Mouse (Mus musculus) lung, postnatal 36 days (tissue): ENCODE results near the gene Rin3.
A peak's percentile ranks its signal among the peaks of the same experiment; 100 is the strongest.

ENCODE experiments used
- DNase-seq: peaks from one replicate; pipeline ENCODE4 v3.0.0; 2022; ENCODE audit warnings: mixed read lengths

Rin3 gene

DNA sequence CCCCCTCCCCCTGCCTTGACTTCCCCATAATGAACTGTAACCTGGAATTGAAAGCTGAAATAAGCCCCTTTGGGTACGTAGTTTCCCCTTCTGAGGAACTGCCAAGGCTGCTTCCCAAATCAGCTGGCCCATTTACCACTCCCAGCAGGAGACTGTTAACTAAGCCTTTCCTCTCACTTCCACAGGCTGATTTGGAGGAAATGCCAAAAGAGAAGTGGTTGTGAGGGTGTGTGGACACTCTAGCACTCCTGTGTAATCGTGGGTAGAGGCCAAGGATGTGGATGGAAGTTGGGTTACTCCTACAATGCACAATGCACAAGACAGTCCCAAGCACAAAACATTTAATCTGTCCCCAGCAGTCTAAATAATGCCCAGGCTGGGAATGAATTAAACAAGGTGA lies 722 bp upstream of the Rin3 start:
- peak; percentile 74 for DNase-seq

DNA sequence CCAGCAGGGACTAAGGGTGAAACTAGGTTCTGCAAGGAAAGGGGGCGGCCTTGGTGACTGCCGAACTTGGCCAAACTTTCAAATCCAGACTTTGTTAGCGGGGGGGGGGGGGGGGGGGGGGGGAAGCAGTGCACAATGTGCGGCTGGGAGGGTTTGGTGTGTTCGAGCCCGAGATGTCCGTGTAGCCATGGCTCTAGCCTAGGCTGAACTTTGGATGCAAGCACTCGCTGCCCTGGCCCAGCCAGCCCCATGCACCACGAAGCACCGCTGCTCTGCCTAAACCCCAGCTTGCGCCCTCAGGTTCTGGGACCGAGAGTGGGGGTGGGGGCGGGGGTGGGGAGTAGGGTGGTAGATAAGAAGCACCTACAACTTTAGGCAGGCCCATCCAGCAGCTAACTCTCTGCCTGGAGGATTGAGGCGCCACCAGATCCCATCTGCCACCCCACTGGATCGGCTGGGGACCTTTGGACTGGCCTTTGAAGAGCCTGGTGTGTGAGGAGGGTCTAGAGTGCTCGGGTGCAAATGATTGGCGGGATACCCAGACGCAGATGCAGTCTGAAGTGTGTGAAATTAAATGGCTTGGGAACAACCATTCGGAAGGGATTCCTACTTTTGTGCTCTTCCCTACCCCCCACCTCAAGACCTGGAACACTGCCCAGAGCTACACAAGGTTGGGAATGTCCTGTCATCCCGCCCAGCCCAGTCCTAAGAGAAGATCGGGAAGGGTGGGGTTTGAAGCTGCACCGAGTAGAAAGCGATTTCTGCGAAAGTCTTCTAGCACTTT lies 827 bp downstream of the Rin3 start:
- DNase-seq: peak; percentile 89

- DNase-seq: no peak
Observed at GRCm38 (mm10) chr12:102284267-102284610, 1.4 kb downstream of the Rin3 start.

- peak; percentile 71 for DNase-seq
Observed at GRCm38 (mm10) chr12:102284618-102285159, 1.8 kb downstream of the Rin3 start.

GRCm38 (mm10) chr12:102285318-102285717 lies 2.5 kb downstream of the Rin3 start:
- no peak for DNase-seq

DNA sequence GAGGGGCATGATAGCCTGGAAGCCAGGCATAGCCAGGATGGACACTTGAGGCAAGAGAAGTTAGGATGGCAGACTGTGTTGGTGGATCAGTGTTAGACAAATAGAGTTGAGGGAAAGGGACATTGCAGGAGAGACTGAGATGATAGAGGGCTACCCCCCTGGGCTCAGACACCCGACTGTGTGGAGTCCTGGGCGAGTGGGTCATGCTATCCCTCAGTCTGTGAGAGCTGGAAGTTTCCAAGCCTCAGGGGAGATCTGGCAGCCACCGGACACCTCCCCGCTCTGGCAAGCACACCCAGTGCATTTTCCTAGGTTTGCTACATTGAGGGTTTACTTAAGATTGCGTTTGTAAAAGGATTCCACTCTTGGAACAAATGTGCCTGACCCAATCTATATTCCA lies 2.9 kb downstream of the Rin3 start:
- no peak for DNase-seq

DNA sequence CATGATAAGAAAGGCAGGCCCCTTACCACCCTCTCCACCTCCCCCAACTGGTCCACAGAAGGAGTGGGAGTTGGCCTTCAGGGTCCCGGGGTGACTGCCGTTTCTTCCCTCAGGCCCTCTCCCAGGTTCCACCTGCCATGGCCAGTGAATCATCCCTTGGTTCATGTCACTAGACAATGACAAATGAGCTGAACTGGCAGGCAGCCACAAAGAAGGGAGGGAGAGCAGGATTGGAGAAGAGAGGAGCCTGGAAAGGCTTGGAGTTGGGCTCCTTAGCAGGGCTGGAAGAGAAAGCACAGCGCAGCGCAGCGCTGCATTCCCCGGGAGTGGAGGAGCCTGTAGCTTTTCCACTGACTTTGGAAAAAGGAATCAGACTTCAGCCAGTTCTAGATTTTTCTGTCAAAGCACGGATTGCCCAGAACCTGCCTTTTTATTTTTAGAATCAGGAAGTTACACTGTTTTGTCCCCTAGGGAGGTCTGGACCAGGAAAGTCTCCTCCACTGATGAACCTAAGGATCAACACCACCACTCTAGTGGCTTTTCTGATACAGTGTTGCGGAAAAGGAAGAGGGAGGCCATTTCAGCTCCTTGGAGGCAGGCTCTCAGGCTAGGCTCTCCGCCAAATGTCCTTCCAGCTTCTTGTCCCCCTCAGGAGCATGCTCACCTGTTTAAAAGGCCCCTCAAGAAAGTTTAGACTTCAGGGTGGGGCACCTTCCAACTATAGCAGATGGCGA lies 4.0 kb downstream of the Rin3 start:
- DNase-seq: peak; percentile 73

GRCm38 (mm10) chr12:102287904-102288602 lies 5.2 kb downstream of the Rin3 start:
- no peak for DNase-seq

- no peak for DNase-seq
Observed at GRCm38 (mm10) chr12:102288846-102289245, 6.0 kb downstream of the Rin3 start.

- DNase-seq: no peak
Observed at GRCm38 (mm10) chr12:102289568-102289967, 6.7 kb downstream of the Rin3 start.

- DNase-seq: no peak
Observed at GRCm38 (mm10) chr12:102290662-102291061, 7.8 kb downstream of the Rin3 start.

DNA sequence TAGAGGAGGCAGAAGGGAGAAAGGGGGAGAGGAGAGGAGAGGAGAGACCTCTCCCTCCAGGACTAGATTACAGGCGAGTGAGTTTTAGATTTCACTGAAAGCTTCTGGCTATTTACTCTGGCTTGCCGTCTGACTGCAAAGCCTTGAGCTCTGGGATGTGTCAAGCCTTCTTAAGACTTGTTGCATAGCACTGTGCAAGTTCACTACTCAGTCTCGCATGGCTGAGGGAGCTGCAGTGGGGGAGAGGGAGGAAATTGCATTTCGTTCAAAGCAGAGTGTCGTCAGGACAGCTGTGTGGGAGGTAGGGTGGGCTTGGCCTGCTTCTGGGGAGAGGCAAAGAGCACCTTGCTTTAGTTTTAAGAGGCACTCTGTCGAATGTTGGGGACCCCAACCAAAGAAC lies 8.8 kb downstream of the Rin3 start:
- DNase-seq: no peak

DNA sequence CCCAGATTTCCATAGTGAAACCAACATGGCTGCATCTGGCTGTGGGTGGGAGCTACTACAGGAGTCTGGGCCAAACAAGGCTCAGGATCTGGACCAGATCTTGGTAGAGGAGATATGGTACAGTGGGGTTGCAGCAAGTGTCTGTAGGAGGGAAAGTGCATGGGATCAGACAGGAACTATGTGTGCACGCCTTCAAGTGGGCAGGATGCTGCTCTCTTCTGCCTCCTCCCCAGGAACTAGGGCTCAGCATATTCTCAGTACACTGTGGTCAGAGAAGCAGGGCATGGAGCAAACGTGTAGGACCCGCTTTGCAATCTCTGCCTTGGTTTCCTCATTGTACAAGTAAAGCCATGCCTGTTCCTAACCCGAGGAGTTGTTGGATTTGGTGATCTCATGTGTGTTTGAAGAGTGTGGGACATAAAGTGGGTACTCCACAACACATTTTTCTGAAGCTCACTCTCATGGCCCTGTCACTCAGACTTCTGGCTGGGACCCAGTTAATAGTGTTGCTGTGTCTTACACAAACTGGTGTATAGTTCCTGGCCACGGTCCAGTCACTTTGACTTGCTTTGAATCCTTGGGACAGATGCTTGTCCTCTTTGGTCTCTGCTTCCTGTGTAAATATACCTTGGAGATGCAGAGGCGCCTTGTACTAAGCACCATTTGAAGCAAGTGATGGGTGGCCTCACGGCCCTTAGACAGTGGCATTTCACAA lies 9.8 kb downstream of the Rin3 start:
- peak; percentile 52 for DNase-seq

GRCm38 (mm10) chr12:102294634-102295033 lies 11.8 kb downstream of the Rin3 start:
- DNase-seq: no peak

- peak; percentile 63 for DNase-seq
Observed at GRCm38 (mm10) chr12:102295230-102295629, 12.4 kb downstream of the Rin3 start.

- no peak for DNase-seq
Observed at GRCm38 (mm10) chr12:102295662-102296061, 12.8 kb downstream of the Rin3 start.

- DNase-seq: peak; percentile 57
Observed at GRCm38 (mm10) chr12:102296361-102296760, 13.5 kb downstream of the Rin3 start.

- DNase-seq: peak; percentile 65
Observed at GRCm38 (mm10) chr12:102296967-102297366, 14.1 kb downstream of the Rin3 start.

- DNase-seq: no peak
Observed at GRCm38 (mm10) chr12:102299209-102299608, 16.4 kb downstream of the Rin3 start.

DNA sequence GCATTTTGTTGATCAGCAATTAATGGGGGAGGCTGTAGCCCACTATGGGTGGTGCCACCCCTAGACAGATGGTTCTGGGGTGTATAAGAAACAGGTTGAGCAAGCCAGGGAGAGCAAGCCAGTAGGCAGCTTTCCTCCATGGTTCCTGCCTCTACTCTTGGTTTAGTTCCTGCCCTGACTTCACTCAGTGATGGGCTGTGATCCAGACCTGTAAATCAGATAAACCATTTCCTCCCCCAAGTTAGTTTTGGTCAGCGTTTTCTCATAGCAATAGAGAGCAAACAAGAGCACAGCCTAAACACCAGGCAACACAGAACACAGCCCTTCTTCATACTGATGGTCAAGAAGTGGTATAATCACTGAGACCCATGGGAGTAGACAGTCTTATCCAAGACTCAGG lies 18.7 kb downstream of the Rin3 start:
- DNase-seq: no peak

GRCm38 (mm10) chr12:102302322-102302721 lies 19.5 kb downstream of the Rin3 start:
- peak; percentile 71 for DNase-seq

DNA sequence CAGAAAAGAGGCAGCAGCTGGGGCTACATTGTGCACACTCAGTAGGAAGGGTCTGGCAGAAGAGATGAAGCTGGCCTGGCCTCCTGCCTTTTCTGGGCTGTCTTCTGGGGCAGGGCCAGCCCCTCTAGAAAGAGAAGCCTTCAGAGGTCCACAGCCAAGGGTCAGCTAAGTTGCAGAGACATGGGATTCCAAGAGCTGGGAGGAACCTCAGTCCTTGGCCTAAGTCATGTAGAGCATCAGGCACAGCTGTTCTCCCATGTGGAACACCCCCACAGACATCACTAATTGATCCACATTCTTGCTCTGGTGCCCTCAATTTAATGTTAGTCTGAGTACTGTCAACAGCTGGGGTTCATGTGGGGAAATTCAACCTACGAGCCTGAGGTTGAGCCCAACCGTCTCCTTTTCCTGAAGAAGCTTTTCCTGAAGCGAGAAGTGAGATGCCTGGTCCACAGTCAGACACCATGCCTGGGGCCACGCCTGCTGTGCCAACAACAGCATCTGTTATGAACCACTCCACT lies 20.0 kb downstream of the Rin3 start:
- DNase-seq: peak; percentile 75

GRCm38 (mm10) chr12:102303867-102304266 lies 21.0 kb downstream of the Rin3 start:
- DNase-seq: no peak
